Mouse (Mus musculus) kidney, adult 8-10 months (tissue): ENCODE results near the gene Mdp1.
A peak's percentile ranks its signal among the peaks of the same experiment; 100 is the strongest.

Experiments
- DNase-seq, 2 experiments: peaks; one replicate each; pipeline ENCODE4 v3.0.0; 2022

The Mdp1 gene

GRCm38 (mm10) chr14:55642679-55643059 lies 17.6 kb downstream of the Mdp1 start:
- no peak for DNase-seq

- no peak for DNase-seq
Measured at GRCm38 (mm10) chr14:55641291-55641690, 19.0 kb downstream of the Mdp1 start.

- no peak for DNase-seq
Measured at GRCm38 (mm10) chr14:55640816-55641215, 19.5 kb downstream of the Mdp1 start.

- no peak for DNase-seq
Measured at GRCm38 (mm10) chr14:55637795-55638194, 22.5 kb downstream of the Mdp1 start, which contains the start of gene Gm49378. Gene Gm49378, minus strand, starts transcription at chr14:55637895.

GRCm38 (mm10) chr14:55635523-55636007 lies 24.7 kb downstream of the Mdp1 start, which contains the start of gene Ipo4:
Gene Ipo4, minus strand, starts transcription at chr14:55635957.
- DNase-seq: peak; percentile 84 to 87

GRCm38 (mm10) chr14:55634874-55635522 lies 25.3 kb downstream of the Mdp1 start:
- DNase-seq: peak in 1 of 2 experiments; percentile 23

GRCm38 (mm10) chr14:55629312-55629711 lies 31.0 kb downstream of the Mdp1 start:
- DNase-seq: peak; percentile 30 to 67

GRCm38 (mm10) chr14:55628077-55628827 lies 32.1 kb downstream of the Mdp1 start:
- no peak for DNase-seq

GRCm38 (mm10) chr14:55618486-55619195 lies 41.7 kb downstream of the Mdp1 start:
- DNase-seq: no peak

GRCm38 (mm10) chr14:55617822-55618221 lies 42.5 kb downstream of the Mdp1 start, which contains the start of gene Rec8:
Gene Rec8, plus strand, starts transcription at chr14:55618037.
- DNase-seq: peak; percentile 47 to 58

GRCm38 (mm10) chr14:55616844-55617243 lies 43.5 kb downstream of the Mdp1 start:
- no peak for DNase-seq

- DNase-seq: no peak
Measured at GRCm38 (mm10) chr14:55615876-55616275, 44.4 kb downstream of the Mdp1 start.

- DNase-seq: no peak
Measured at GRCm38 (mm10) chr14:55614565-55615178, 45.6 kb downstream of the Mdp1 start.

GRCm38 (mm10) chr14:55613346-55613745 lies 47.0 kb downstream of the Mdp1 start:
- DNase-seq: peak in 1 of 2 experiments; percentile 29

GRCm38 (mm10) chr14:55608339-55608738 lies 52.0 kb downstream of the Mdp1 start:
- no peak for DNase-seq
